Mouse (Mus musculus) thymus, adult 2 months (tissue): ENCODE results near the gene Cavin4.

Experiments used
- CTCF ChIP-seq: fragments of 200-500 bp; IDR thresholded peaks from 2 replicates; pipeline ENCODE4 v1.5.1; 2012; ENCODE audit warnings: mild to moderate bottlenecking, control low read depth, low read length, moderate library complexity, borderline replicate concordance; ENCODE audit not compliant: control insufficient read depth, poor library complexity, insufficient read depth; ENCODE audit errors: extremely low read depth
- POLR2A ChIP-seq: fragments of 200-500 bp; IDR thresholded peaks from 2 replicates; pipeline ENCODE4 v1.6.1; 2012; ENCODE audit warnings: mild to moderate bottlenecking, low read length, control low read depth, moderate library complexity; ENCODE audit not compliant: control insufficient read depth, poor library complexity, insufficient read depth; ENCODE audit errors: extremely low read depth

GRCm38 (mm10) chr4:48633529-48633928 lies 29.8 kb upstream of the Cavin4 start:
- TF ChIP-seq CTCF: no peak
- no peak for TF ChIP-seq POLR2A
